Mouse (Mus musculus): Measurements from ENCODE around the gene Atp6v1fnb.

Gene Atp6v1fnb

GRCm38 (mm10) chr6:29471137-29471536, at the start of gene Atp6v1fnb:
TSS of gene Atp6v1fnb (plus strand) at chr6:29471437.
- no peak for DNase-seq (ENCODE audit: low spot score in 2 of 2)

GRCm38 (mm10) chr6:29425118-29425517, 46.1 kb upstream of the Atp6v1fnb start:
- DNase-seq (ENCODE audit: low spot score in 2 of 2) = no peak

GRCm38 (mm10) chr6:29426331-29426730, 44.9 kb upstream of the Atp6v1fnb start:
- DNase-seq (ENCODE audit: low spot score in 2 of 2) = no peak

- DNase-seq (ENCODE audit: low spot score in 2 of 2) = no peak
Measured at GRCm38 (mm10) chr6:29428171-29428570, 43.1 kb upstream of the Atp6v1fnb start.

GRCm38 (mm10) chr6:29430681-29431420, 40.4 kb upstream of the Atp6v1fnb start:
- DNase-seq (ENCODE audit: low spot score in 2 of 2) = no peak

GRCm38 (mm10) chr6:29431473-29431872, 39.8 kb upstream of the Atp6v1fnb start:
- no peak for DNase-seq (ENCODE audit: low spot score in 2 of 2)

- no peak for DNase-seq (ENCODE audit: low spot score in 2 of 2)
Measured at GRCm38 (mm10) chr6:29432156-29432555, 39.1 kb upstream of the Atp6v1fnb start.

GRCm38 (mm10) chr6:29432676-29433037, 38.6 kb upstream of the Atp6v1fnb start:
- no peak for DNase-seq (ENCODE audit: low spot score in 2 of 2)

- no peak for DNase-seq (ENCODE audit: low spot score in 2 of 2)
Measured at GRCm38 (mm10) chr6:29433038-29433803, 38.0 kb upstream of the Atp6v1fnb start, which contains the start of gene Flnc. TSS of gene Flnc (plus strand) at chr6:29433256.

- no peak for DNase-seq (ENCODE audit: low spot score in 2 of 2)
Measured at GRCm38 (mm10) chr6:29433804-29434795, 37.1 kb upstream of the Atp6v1fnb start.

GRCm38 (mm10) chr6:29434911-29435691, 36.1 kb upstream of the Atp6v1fnb start:
- DNase-seq (ENCODE audit: low spot score in 2 of 2) = no peak

- no peak for DNase-seq (ENCODE audit: low spot score in 2 of 2)
Measured at GRCm38 (mm10) chr6:29435940-29436451, 35.2 kb upstream of the Atp6v1fnb start.

- DNase-seq (ENCODE audit: low spot score in 2 of 2) = no peak
Measured at GRCm38 (mm10) chr6:29436461-29436934, 34.7 kb upstream of the Atp6v1fnb start.

GRCm38 (mm10) chr6:29439251-29439650, 32.0 kb upstream of the Atp6v1fnb start:
- no peak for DNase-seq (ENCODE audit: low spot score in 2 of 2)

GRCm38 (mm10) chr6:29439789-29440188, 31.4 kb upstream of the Atp6v1fnb start:
- DNase-seq (ENCODE audit: low spot score in 2 of 2) = no peak

- no peak for DNase-seq (ENCODE audit: low spot score in 2 of 2)
Measured at GRCm38 (mm10) chr6:29444773-29445172, 26.5 kb upstream of the Atp6v1fnb start.

GRCm38 (mm10) chr6:29445354-29445753, 25.9 kb upstream of the Atp6v1fnb start:
- DNase-seq (ENCODE audit: low spot score in 2 of 2) = no peak

- DNase-seq (ENCODE audit: low spot score in 2 of 2) = no peak
Measured at GRCm38 (mm10) chr6:29449858-29450257, 21.4 kb upstream of the Atp6v1fnb start.

- no peak for DNase-seq (ENCODE audit: low spot score in 2 of 2)
Measured at GRCm38 (mm10) chr6:29450667-29451066, 20.6 kb upstream of the Atp6v1fnb start.

GRCm38 (mm10) chr6:29461502-29461901, 9.7 kb upstream of the Atp6v1fnb start:
- no peak for DNase-seq (ENCODE audit: low spot score in 2 of 2)

GRCm38 (mm10) chr6:29463388-29463787, 7.8 kb upstream of the Atp6v1fnb start:
- DNase-seq (ENCODE audit: low spot score in 2 of 2) = no peak

All from right cerebral cortex, postnatal 36 days (tissue).